Mouse (Mus musculus): Measurements from ENCODE around the gene Tspan32. TPM values are rescaled to one million over a fixed set of nuclear protein-coding genes. Genes with fewer than 3 reads are reported as not detected.

Gene Tspan32
- polyA plus RNA-seq, 1 experiment from 2014 or later, result 2.9 TPM

GRCm38 (mm10) chr7:143067469-143067868 lies 62.6 kb downstream of the Tspan32 start:
- Histone ChIP-seq H3K27me3 (ENCODE audit: control insufficient read depth, insufficient read depth, low read length) (no peaks in the 10 kb centered on the region), H3K4me3 (ENCODE audit: low read length) (no peak overlapping the region), H3K4me2 (ENCODE audit: low read depth, low read length) (no peak overlapping the region), H3K36me3 (ENCODE audit: control insufficient read depth, insufficient read depth) (peaks cover 54% of the 10 kb centered on the region), H3K9me3 (replicated peaks; ENCODE audit: control insufficient read depth, low read length) (no peaks in the 10 kb centered on the region), H3K9ac (ENCODE audit: low read length) (no peak overlapping the region), H3K4me1 (ENCODE audit: control insufficient read depth, insufficient read depth, low read length) (peaks cover 19% of the 10 kb centered on the region), H3K27ac (ENCODE audit: low read length) (peak overlapping the region; percentile 5)
- WGBS, result 69% methylated on average over 2 of the region's 2 CpGs
- ATAC-seq (replicated peaks; ENCODE audit: extremely low read depth, insufficient read depth, low FRiP score), result no peak

- ATAC-seq (replicated peaks; ENCODE audit: extremely low read depth, insufficient read depth, low FRiP score), result no peak
- 74% methylated on average over 3 of the region's 3 CpGs for WGBS
- Histone ChIP-seq H3K4me1 (ENCODE audit: control insufficient read depth, insufficient read depth, low read length) (peaks cover 17% of the 10 kb centered on the region), H3K4me2 (ENCODE audit: low read depth, low read length) (no peak overlapping the region), H3K27me3 (ENCODE audit: control insufficient read depth, insufficient read depth, low read length) (no peaks in the 10 kb centered on the region), H3K4me3 (ENCODE audit: low read length) (no peak overlapping the region), H3K9ac (ENCODE audit: low read length) (no peak overlapping the region), H3K36me3 (ENCODE audit: control insufficient read depth, insufficient read depth) (peaks cover 50% of the 10 kb centered on the region), H3K9me3 (replicated peaks; ENCODE audit: control insufficient read depth, low read length) (no peaks in the 10 kb centered on the region), H3K27ac (ENCODE audit: low read length) (peak overlapping the region; percentile 88)
Observed at GRCm38 (mm10) chr7:143067897-143068296, 63.1 kb downstream of the Tspan32 start.

- WGBS, result 48% methylated on average over 13 of the region's 13 CpGs
- H3K27me3 ChIP-seq (ENCODE audit: control insufficient read depth, insufficient read depth, low read length), result no peaks in the 10 kb centered on the region
- H3K4me3 ChIP-seq (ENCODE audit: low read length), result peak overlapping the region; percentile 78
- H3K27ac ChIP-seq (ENCODE audit: low read length), result peak overlapping the region; percentile 88
- peak overlapping the region; percentile 89 for H3K4me2 ChIP-seq (ENCODE audit: low read depth, low read length)
- H3K9ac ChIP-seq (ENCODE audit: low read length), result peak overlapping the region; percentile 43
- H3K36me3 ChIP-seq (ENCODE audit: control insufficient read depth, insufficient read depth), result peaks cover 45% of the 10 kb centered on the region
- no peaks in the 10 kb centered on the region for H3K9me3 ChIP-seq (replicated peaks; ENCODE audit: control insufficient read depth, low read length)
- ATAC-seq (replicated peaks; ENCODE audit: extremely low read depth, insufficient read depth, low FRiP score), result no peak
- H3K4me1 ChIP-seq (ENCODE audit: control insufficient read depth, insufficient read depth, low read length), result peaks cover 17% of the 10 kb centered on the region
Observed at GRCm38 (mm10) chr7:143068316-143068881, 63.6 kb downstream of the Tspan32 start.

- peak; percentile 95 for ATAC-seq (replicated peaks; ENCODE audit: extremely low read depth, insufficient read depth, low FRiP score)
- WGBS, result under 1% methylated on average over 51 of the region's 51 CpGs
- peak within 1 kb of the TSS; percentile 88 for H3K9ac ChIP-seq (ENCODE audit: low read length)
- H3K4me2 ChIP-seq (ENCODE audit: low read depth, low read length), result peak within 1 kb of the TSS; percentile 89
- peaks cover 38% of the 10 kb centered on the region for H3K36me3 ChIP-seq (ENCODE audit: control insufficient read depth, insufficient read depth)
- no peaks in the 10 kb centered on the region for H3K27me3 ChIP-seq (ENCODE audit: control insufficient read depth, insufficient read depth, low read length)
- peak within 1 kb of the TSS; percentile 78 for H3K4me3 ChIP-seq (ENCODE audit: low read length)
- peak within 1 kb of the TSS; percentile 88 for H3K27ac ChIP-seq (ENCODE audit: low read length)
- H3K4me1 ChIP-seq (ENCODE audit: control insufficient read depth, insufficient read depth, low read length), result peaks cover 17% of the 10 kb centered on the region
- no peaks in the 10 kb centered on the region for H3K9me3 ChIP-seq (replicated peaks; ENCODE audit: control insufficient read depth, low read length)
Observed at GRCm38 (mm10) chr7:143068882-143069591, 64.2 kb downstream of the Tspan32 start, which contains the start of gene Tssc4. TSS of gene Tssc4 (plus strand) at chr7:143069249.

Other genes starting within 250 kb of the Tspan32 start
- gene Th, start 73.9 kb upstream of the Tspan32 start, polyA plus RNA-seq (2015; fragmentation: Nextera tagmentation; extraction: Ambion mirVana), result 0.28 and 0.31 TPM in 2 replicates
- 0.80 and 0.91 TPM in 2 replicates for gene Ascl2, start 35.8 kb upstream of the Tspan32 start, polyA plus RNA-seq (2015; fragmentation: Nextera tagmentation; extraction: Ambion mirVana)
- gene Cd81, start 47.7 kb downstream of the Tspan32 start, polyA plus RNA-seq (2015; fragmentation: Nextera tagmentation; extraction: Ambion mirVana), result 878 and 900 TPM in 2 replicates
- gene Tssc4, start 64.2 kb downstream of the Tspan32 start, polyA plus RNA-seq (2015; fragmentation: Nextera tagmentation; extraction: Ambion mirVana), result 59.2 and 61.5 TPM in 2 replicates
- 3.1 and 3.7 TPM in 2 replicates for gene Trpm5, start 89.6 kb downstream of the Tspan32 start, polyA plus RNA-seq (2015; fragmentation: Nextera tagmentation; extraction: Ambion mirVana)
- 34.6 and 34.9 TPM in 2 replicates for gene Kcnq1, start 101.3 kb downstream of the Tspan32 start, polyA plus RNA-seq (2015; fragmentation: Nextera tagmentation; extraction: Ambion mirVana)